Mouse (Mus musculus) heart, embryonic 15.5 days (tissue): ENCODE data around the gene Utp11. TPM values are rescaled to one million over a fixed set of nuclear protein-coding genes. Genes with fewer than 3 reads are reported as not detected.

Source experiments
- ATAC-seq: fragments of 200-750 bp; cut with Nextera tagmentation; replicated peaks from 2 replicates; pipeline ENCODE4 v1.8.0; 2017; ENCODE audit warnings: low read depth, moderate TSS enrichment; ENCODE audit not compliant: insufficient number of reproducible peaks, insufficient read depth, low FRiP score
- H3K27ac ChIP-seq: fragments of 300-500 bp; sonication (generic); 2 replicates; pipeline ENCODE4 v1.5.1; 2015; ENCODE audit warnings: mild to moderate bottlenecking, inconsistent platforms
- H3K27me3 ChIP-seq: fragments of 300-500 bp; sonication (generic); 2 replicates; pipeline ENCODE4 v1.6.1; 2015; ENCODE audit warnings: inconsistent platforms
- H3K36me3 ChIP-seq: fragments of 300-500 bp; sonication (generic); 2 replicates; pipeline ENCODE4 v1.6.1; 2015; ENCODE audit warnings: mild to moderate bottlenecking, inconsistent platforms
- H3K4me1 ChIP-seq: fragments of 300-500 bp; sonication (generic); replicated peaks from 2 replicates; pipeline ENCODE4 v1.6.1; 2015; ENCODE audit warnings: inconsistent platforms
- H3K4me2 ChIP-seq: fragments of 300-500 bp; sonication (generic); 2 replicates; pipeline ENCODE4 v1.6.1; 2015; ENCODE audit warnings: inconsistent platforms, mild to moderate bottlenecking, moderate library complexity
- H3K4me3 ChIP-seq: fragments of 300-500 bp; sonication (generic); 2 replicates; pipeline ENCODE4 v1.5.1; 2015; ENCODE audit warnings: mild to moderate bottlenecking, inconsistent platforms
- H3K9ac ChIP-seq: fragments of 300-500 bp; sonication (generic); 2 replicates; pipeline ENCODE4 v1.6.1; 2015; ENCODE audit warnings: mild to moderate bottlenecking, inconsistent platforms
- H3K9me3 ChIP-seq: fragments of 300-500 bp; sonication (generic); replicated peaks from 2 replicates; pipeline ENCODE4 v1.6.1; 2016; ENCODE audit warnings: inconsistent platforms
- WGBS: fragments of 180-500 bp; shearing (Covaris S2); methylation state at CpG from one replicate; pipeline ENCODE4 v1.1.7; 2015; ENCODE audit warnings: mixed read lengths; 5-methylcytosine and 5-hydroxymethylcytosine counted together
- polyA plus RNA-seq: library from polyadenylated mRNA; unstranded; fragments of >200 nt; fragmentation: Nextera tagmentation; extraction: Ambion mirVana; gene quantifications from 2 replicates; pipeline ENCODE4 v1.2.1, GENCODE M21; 2015

Gene Utp11
- polyA plus RNA-seq, 1 experiment from 2014 or later = 47.5 TPM

- Histone ChIP-seq H3K4me2 (no peak overlapping the region), H3K27me3 (no peaks in the 10 kb centered on the region), H3K9ac (no peak overlapping the region), H3K9me3 (no peaks in the 10 kb centered on the region), H3K4me3 (no peak overlapping the region), H3K27ac (peak overlapping the region; percentile 62), H3K4me1 (peaks cover 5% of the 10 kb centered on the region), H3K36me3 (peaks cover 43% of the 10 kb centered on the region)
- 57% methylated on average over 8 of the region's 8 CpGs for WGBS
- no peak for ATAC-seq
Observed at GRCm38 (mm10) chr4:124685897-124686402, 7.5 kb downstream of the Utp11 start.

- Histone ChIP-seq H3K36me3 (peaks cover 48% of the 10 kb centered on the region), H3K4me2 (no peak overlapping the region), H3K9ac (no peak overlapping the region), H3K27me3 (no peaks in the 10 kb centered on the region), H3K4me3 (no peak overlapping the region), H3K4me1 (peaks cover 5% of the 10 kb centered on the region), H3K27ac (no peak overlapping the region), H3K9me3 (no peaks in the 10 kb centered on the region)
- ATAC-seq = no peak
- 60% methylated on average over 8 of the region's 8 CpGs for WGBS
Observed at GRCm38 (mm10) chr4:124685453-124685852, 7.9 kb downstream of the Utp11 start.

- no peak overlapping the region for H3K27ac ChIP-seq
- peaks cover 50% of the 10 kb centered on the region for H3K36me3 ChIP-seq
- no peak for ATAC-seq
- H3K4me3 ChIP-seq = no peak overlapping the region
- H3K27me3 ChIP-seq = no peaks in the 10 kb centered on the region
- no peak overlapping the region for H3K4me2 ChIP-seq
- H3K9me3 ChIP-seq = no peaks in the 10 kb centered on the region
- no peak overlapping the region for H3K9ac ChIP-seq
- peaks cover 5% of the 10 kb centered on the region for H3K4me1 ChIP-seq
- WGBS = 74% methylated on average over 4 of the region's 4 CpGs
Observed at GRCm38 (mm10) chr4:124685004-124685403, 8.4 kb downstream of the Utp11 start.

GRCm38 (mm10) chr4:124683474-124683873 is 9.9 kb downstream of the Utp11 start:
- ATAC-seq = no peak
- WGBS = 84% methylated on average over 4 of the region's 4 CpGs
- peaks cover 62% of the 10 kb centered on the region for H3K36me3 ChIP-seq

GRCm38 (mm10) chr4:124682270-124682669 is 11.1 kb downstream of the Utp11 start:
- 52% methylated on average over 7 of the region's 7 CpGs for WGBS
- Histone ChIP-seq H3K4me2 (no peak overlapping the region), H3K36me3 (peaks cover 68% of the 10 kb centered on the region), H3K9me3 (no peaks in the 10 kb centered on the region), H3K4me3 (no peak overlapping the region), H3K27me3 (no peaks in the 10 kb centered on the region), H3K9ac (no peak overlapping the region), H3K4me1 (peaks cover 11% of the 10 kb centered on the region), H3K27ac (no peak overlapping the region)
- no peak for ATAC-seq

More at GRCm38 (mm10) chr4:124683474-124683873, 9.9 kb downstream of the Utp11 start:
- peaks cover 11% of the 10 kb centered on the region for H3K4me1 ChIP-seq
- no peak overlapping the region for H3K4me3 ChIP-seq
- no peak overlapping the region for H3K27ac ChIP-seq
- H3K9me3 ChIP-seq = no peaks in the 10 kb centered on the region
- no peak overlapping the region for H3K4me2 ChIP-seq
- H3K27me3 ChIP-seq = no peaks in the 10 kb centered on the region
- H3K9ac ChIP-seq = no peak overlapping the region

- Histone ChIP-seq H3K9me3 (no peaks in the 10 kb centered on the region), H3K36me3 (peaks cover 26% of the 10 kb centered on the region; the same call in 1 of the 2 replicates), H3K9ac (no peak overlapping the region), H3K27ac (no peak overlapping the region), H3K27me3 (peaks cover 33% of the 10 kb centered on the region), H3K4me3 (no peak overlapping the region), H3K4me2 (no peak overlapping the region), H3K4me1 (peaks cover 25% of the 10 kb centered on the region)
- 80% methylated on average over 6 of the region's 6 CpGs for WGBS
- ATAC-seq = no peak
Observed at GRCm38 (mm10) chr4:124675958-124676357, 17.4 kb downstream of the Utp11 start.

- H3K4me2 ChIP-seq = no peak overlapping the region
- no peak overlapping the region for H3K9ac ChIP-seq
- peaks cover 42% of the 10 kb centered on the region for H3K27me3 ChIP-seq
- H3K36me3 ChIP-seq = peaks cover 19% of the 10 kb centered on the region; the same call in 1 of the 2 replicates
- H3K4me1 ChIP-seq = peaks cover 25% of the 10 kb centered on the region
- no peak for ATAC-seq
- no peak overlapping the region for H3K27ac ChIP-seq
- no peak overlapping the region for H3K4me3 ChIP-seq
- WGBS = 4% methylated on average over 4 of the region's 4 CpGs
- H3K9me3 ChIP-seq = no peaks in the 10 kb centered on the region
Observed at GRCm38 (mm10) chr4:124675037-124675436, 18.4 kb downstream of the Utp11 start.

- H3K4me1 ChIP-seq = peaks cover 24% of the 10 kb centered on the region
- 69% methylated on average over 17 of the region's 17 CpGs for WGBS
- H3K9ac ChIP-seq = no peak overlapping the region
- peaks cover 44% of the 10 kb centered on the region for H3K27me3 ChIP-seq
- no peak overlapping the region for H3K27ac ChIP-seq
- no peak overlapping the region for H3K4me2 ChIP-seq
- no peak overlapping the region for H3K4me3 ChIP-seq
- no peak for ATAC-seq
- no peaks in the 10 kb centered on the region for H3K9me3 ChIP-seq
- peaks cover 17% of the 10 kb centered on the region; the same call in 1 of the 2 replicates for H3K36me3 ChIP-seq
Observed at GRCm38 (mm10) chr4:124674334-124675032, 18.9 kb downstream of the Utp11 start.

GRCm38 (mm10) chr4:124672347-124673320 is 20.8 kb downstream of the Utp11 start:
- peak overlapping the region; percentile 64 for H3K4me2 ChIP-seq
- peaks cover 19% of the 10 kb centered on the region for H3K4me1 ChIP-seq
- H3K36me3 ChIP-seq = peaks cover 5% of the 10 kb centered on the region; the same call in 1 of the 2 replicates
- peaks cover 62% of the 10 kb centered on the region for H3K27me3 ChIP-seq
- ATAC-seq = no peak
- peak overlapping the region; percentile 32 for H3K4me3 ChIP-seq
- H3K9me3 ChIP-seq = no peaks in the 10 kb centered on the region
- H3K9ac ChIP-seq = peak overlapping the region; percentile 33; the same call in 1 of the 2 replicates
- WGBS = 3% methylated on average over 26 of the region's 31 CpGs
- H3K27ac ChIP-seq = no peak overlapping the region

- H3K9ac ChIP-seq = no peak overlapping the region
- no peak for ATAC-seq
- WGBS = 20% methylated on average over 7 of the region's 7 CpGs
- no peaks in the 10 kb centered on the region for H3K36me3 ChIP-seq
- peaks cover 19% of the 10 kb centered on the region for H3K4me1 ChIP-seq
- H3K27ac ChIP-seq = no peak overlapping the region
- H3K9me3 ChIP-seq = no peaks in the 10 kb centered on the region
- no peak overlapping the region for H3K4me3 ChIP-seq
- peaks cover 73% of the 10 kb centered on the region for H3K27me3 ChIP-seq
- peak overlapping the region; percentile 64; the same call in 1 of the 2 replicates for H3K4me2 ChIP-seq
Observed at GRCm38 (mm10) chr4:124671583-124671982, 21.8 kb downstream of the Utp11 start.

GRCm38 (mm10) chr4:124670232-124670631 is 23.2 kb downstream of the Utp11 start:
- Histone ChIP-seq H3K4me1 (peaks cover 19% of the 10 kb centered on the region), H3K36me3 (no peaks in the 10 kb centered on the region), H3K9me3 (no peaks in the 10 kb centered on the region), H3K4me3 (no peak overlapping the region), H3K27me3 (peaks cover 86% of the 10 kb centered on the region), H3K9ac (no peak overlapping the region), H3K4me2 (no peak overlapping the region), H3K27ac (no peak overlapping the region)
- WGBS = 64% methylated on average over 8 of the region's 8 CpGs
- no peak for ATAC-seq
